Mouse (Mus musculus): Measurements from ENCODE around the gene Sh2d3c. TPM values are rescaled to one million over a fixed set of nuclear protein-coding genes. Genes with fewer than 3 reads are reported as not detected.

The Sh2d3c gene
- 33.2 and 33.7 TPM in 2 replicates for polyA plus RNA-seq (2014; fragmentation: Nextera tagmentation; extraction: Ambion mirVana)

DNA sequence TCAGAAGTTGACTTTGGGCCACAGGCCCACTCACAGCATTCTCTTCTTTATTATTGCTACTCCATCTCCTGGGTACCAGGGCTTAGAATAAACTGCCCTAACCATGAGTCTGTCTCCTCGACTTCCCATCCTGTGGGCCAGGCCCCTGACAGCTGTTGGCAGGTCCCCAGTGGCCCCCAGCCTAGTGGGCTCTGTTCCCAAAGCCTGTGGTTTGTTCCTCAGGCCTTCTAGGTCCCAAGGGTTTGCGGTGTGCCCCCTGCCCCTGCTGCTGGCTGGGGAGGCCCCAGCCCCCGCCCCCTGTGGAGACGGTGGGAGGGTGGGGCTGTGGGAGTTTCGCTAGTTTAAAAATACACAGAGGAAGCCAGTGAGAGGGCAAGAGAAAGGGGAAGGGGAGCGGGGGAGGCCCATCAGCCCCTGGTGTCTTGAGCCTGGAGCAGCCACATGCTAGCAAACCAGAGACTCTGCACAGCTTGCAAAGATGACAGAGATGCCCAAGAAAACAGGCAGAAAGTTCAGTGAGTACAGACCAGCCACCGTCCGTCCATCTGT lies at the start of gene Sh2d3c:
TSS of gene Sh2d3c (plus strand) at position 375 of the 549 bp plus-strand sequence.
- Histone ChIP-seq H3K4me3 (ENCODE audit: low read depth, low read length) (no peak within 1 kb of the TSS), H3K9ac (ENCODE audit: low read length) (no peak within 1 kb of the TSS), H3K27me3 (ENCODE audit: control insufficient read depth, insufficient read depth, low read length) (no peaks in the 10 kb centered on the region), H3K27ac (ENCODE audit: low read depth, low read length) (no peak within 1 kb of the TSS), H3K9me3 (ENCODE audit: control insufficient read depth, low read length) (no peaks in the 10 kb centered on the region), H3K4me2 (ENCODE audit: low read depth, low read length, severe bottlenecking) (no peak within 1 kb of the TSS), H3K36me3 (ENCODE audit: control insufficient read depth, insufficient read depth, low read length) (no peaks in the 10 kb centered on the region), H3K4me1 (replicated peaks; ENCODE audit: control insufficient read depth, insufficient read depth, low read length) (0 out of 2 replicates have a peak, but pooled peaks cover 1% of the 10 kb centered on the region)
- ATAC-seq (replicated peaks; ENCODE audit: low FRiP score), result no peak
- 72% methylated on average over 8 of the region's 8 CpGs for WGBS
- no peak for DNase-seq (ENCODE audit: low spot score)

DNA sequence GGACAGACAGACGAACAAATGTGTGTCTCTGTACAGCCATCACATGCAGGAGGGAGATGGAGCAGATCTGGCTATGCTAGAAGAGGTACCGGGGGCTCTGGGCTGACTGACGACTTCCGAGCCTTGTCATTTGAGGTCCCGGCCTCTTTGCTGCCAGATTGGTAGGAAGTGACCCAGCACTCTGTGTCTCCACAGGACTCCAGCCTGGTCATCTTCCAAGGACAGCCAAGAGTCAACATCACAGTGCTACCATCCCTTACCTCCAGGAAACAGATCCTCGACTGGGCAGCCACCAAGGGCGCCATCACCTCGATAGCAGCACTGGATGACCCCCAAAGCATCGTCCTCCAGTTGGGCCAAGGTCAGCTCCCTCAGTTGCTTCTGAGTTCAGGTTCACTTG lies 49.7 kb upstream of the Sh2d3c start:
- no peak overlapping the region for H3K4me2 ChIP-seq (ENCODE audit: low read depth, low read length, severe bottlenecking)
- no peak overlapping the region for H3K4me3 ChIP-seq (ENCODE audit: low read depth, low read length)
- no peaks in the 10 kb centered on the region for H3K27me3 ChIP-seq (ENCODE audit: control insufficient read depth, insufficient read depth, low read length)
- H3K9me3 ChIP-seq (ENCODE audit: control insufficient read depth, low read length), result no peaks in the 10 kb centered on the region
- no peak for DNase-seq (ENCODE audit: low spot score)
- H3K36me3 ChIP-seq (ENCODE audit: control insufficient read depth, insufficient read depth, low read length), result no peaks in the 10 kb centered on the region
- no peak overlapping the region for H3K9ac ChIP-seq (ENCODE audit: low read length)
- 84% methylated on average over 9 of the region's 9 CpGs for WGBS
- no peak for ATAC-seq (replicated peaks; ENCODE audit: low FRiP score)
- no peak overlapping the region for H3K27ac ChIP-seq (ENCODE audit: low read depth, low read length)
- no peaks in the 10 kb centered on the region; the same call in 1 of the 2 replicates for H3K4me1 ChIP-seq (replicated peaks; ENCODE audit: control insufficient read depth, insufficient read depth, low read length)

DNA sequence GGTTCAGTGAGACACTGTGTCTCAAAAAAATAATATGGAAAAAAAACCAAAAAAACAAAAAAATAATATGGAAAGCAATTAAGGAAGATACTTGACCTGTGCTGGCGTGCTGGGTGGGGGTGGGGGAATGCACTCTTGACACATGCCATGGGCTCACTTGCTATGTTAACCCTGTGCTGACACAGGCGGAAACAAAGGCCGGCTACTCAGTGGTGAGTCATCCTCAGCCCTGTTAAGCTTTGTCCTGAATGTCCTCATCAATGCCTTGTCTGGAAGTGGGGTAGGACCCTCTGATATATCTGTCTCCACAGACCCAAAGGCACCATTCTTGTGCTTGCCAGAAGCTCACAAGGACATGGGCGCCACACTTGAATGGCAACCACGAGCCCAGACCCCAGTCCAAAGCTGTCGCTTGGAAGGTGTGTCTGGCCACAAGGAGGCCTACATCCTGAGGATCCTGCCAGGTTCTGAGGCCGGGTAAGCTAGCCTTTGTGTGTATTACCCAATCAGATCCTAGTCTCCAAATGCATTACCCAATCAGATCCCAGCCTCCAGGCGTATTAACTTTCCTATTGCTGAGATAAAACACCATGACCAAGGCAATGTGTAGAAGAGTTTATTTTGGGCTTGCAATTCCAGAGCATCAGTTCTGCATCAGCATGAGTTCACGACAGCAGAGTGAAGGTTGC lies 48.8 kb upstream of the Sh2d3c start:
- Histone ChIP-seq H3K4me2 (ENCODE audit: low read depth, low read length, severe bottlenecking) (no peak overlapping the region), H3K36me3 (ENCODE audit: control insufficient read depth, insufficient read depth, low read length) (no peaks in the 10 kb centered on the region), H3K9ac (ENCODE audit: low read length) (no peak overlapping the region), H3K4me3 (ENCODE audit: low read depth, low read length) (no peak overlapping the region), H3K27ac (ENCODE audit: low read depth, low read length) (no peak overlapping the region), H3K9me3 (ENCODE audit: control insufficient read depth, low read length) (no peaks in the 10 kb centered on the region), H3K4me1 (replicated peaks; ENCODE audit: control insufficient read depth, insufficient read depth, low read length) (no peaks in the 10 kb centered on the region; the same call in 1 of the 2 replicates), H3K27me3 (ENCODE audit: control insufficient read depth, insufficient read depth, low read length) (no peaks in the 10 kb centered on the region)
- WGBS, result 67% methylated on average over 9 of the region's 9 CpGs
- DNase-seq (ENCODE audit: low spot score) (no peak), ATAC-seq (replicated peaks; ENCODE audit: low FRiP score) (no peak)

DNA sequence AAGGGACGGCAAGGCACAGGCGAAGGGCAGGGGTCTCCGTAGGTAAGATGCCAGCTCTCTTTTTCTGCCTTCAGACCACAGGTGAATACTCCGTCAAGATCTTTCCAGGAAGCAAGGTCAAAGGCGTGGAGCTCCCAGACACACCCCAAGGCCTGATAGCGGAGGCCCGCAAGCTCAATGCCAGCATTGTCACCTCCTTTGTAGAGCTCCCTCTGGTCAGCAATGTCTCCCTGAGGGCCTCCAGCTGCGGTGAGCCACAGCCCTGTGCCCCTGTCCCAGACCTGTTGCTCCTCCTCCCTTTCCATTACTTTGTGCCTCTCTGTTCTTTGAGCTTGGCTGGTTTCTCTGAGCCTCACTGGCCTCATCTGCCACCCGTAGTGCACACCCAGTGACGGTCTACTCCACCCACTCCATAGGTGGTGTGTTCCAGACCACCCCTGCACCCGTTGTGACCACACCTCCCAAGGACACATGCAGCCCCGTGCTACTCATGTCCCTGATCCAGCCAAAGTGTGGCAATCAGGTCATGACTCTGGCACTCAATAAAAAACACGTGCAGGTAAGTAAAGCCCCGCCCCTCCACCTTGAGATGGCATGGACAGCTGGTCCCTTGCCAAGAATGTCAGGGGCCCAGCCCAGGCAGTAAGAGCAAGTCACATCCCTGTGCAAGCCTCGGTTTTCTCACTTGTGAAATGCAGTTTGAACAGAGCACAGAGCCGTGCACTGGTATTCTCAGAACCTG lies 47.5 kb upstream of the Sh2d3c start:
- ATAC-seq (replicated peaks; ENCODE audit: low FRiP score) (no peak), DNase-seq (ENCODE audit: low spot score) (no peak)
- Histone ChIP-seq H3K4me1 (replicated peaks; ENCODE audit: control insufficient read depth, insufficient read depth, low read length) (no peaks in the 10 kb centered on the region), H3K9me3 (ENCODE audit: control insufficient read depth, low read length) (no peaks in the 10 kb centered on the region), H3K27ac (ENCODE audit: low read depth, low read length) (no peak overlapping the region), H3K4me2 (ENCODE audit: low read depth, low read length, severe bottlenecking) (no peak overlapping the region), H3K9ac (ENCODE audit: low read length) (no peak overlapping the region), H3K4me3 (ENCODE audit: low read depth, low read length) (no peak overlapping the region), H3K27me3 (ENCODE audit: control insufficient read depth, insufficient read depth, low read length) (no peaks in the 10 kb centered on the region), H3K36me3 (ENCODE audit: control insufficient read depth, insufficient read depth, low read length) (no peaks in the 10 kb centered on the region)
- 88% methylated on average over 16 of the region's 16 CpGs for WGBS

DNA sequence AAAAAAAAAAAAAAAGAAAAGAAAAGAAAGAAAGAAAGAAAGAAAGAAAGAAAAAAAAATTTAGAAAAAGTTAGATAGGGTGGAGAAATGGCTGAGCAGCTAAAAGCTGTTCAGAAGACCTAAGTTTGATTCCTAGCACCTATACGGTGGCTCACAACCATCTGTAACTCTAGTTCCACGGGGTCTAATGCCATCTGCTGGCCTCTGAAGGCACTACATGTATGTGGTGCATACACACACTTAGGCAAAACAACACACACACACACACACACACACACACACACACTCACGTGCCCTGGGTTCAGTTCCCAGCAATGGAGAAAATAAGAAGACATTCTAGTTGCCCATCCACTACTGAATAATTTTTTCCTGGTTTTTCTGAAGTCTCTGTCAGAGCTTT lies 44.0 kb upstream of the Sh2d3c start:
- no peak for DNase-seq (ENCODE audit: low spot score)
- no peak overlapping the region for H3K27ac ChIP-seq (ENCODE audit: low read depth, low read length)
- 88% methylated on average over 3 of the region's 3 CpGs for WGBS
- no peaks in the 10 kb centered on the region for H3K27me3 ChIP-seq (ENCODE audit: control insufficient read depth, insufficient read depth, low read length)
- ATAC-seq (replicated peaks; ENCODE audit: low FRiP score), result no peak
- H3K4me3 ChIP-seq (ENCODE audit: low read depth, low read length), result no peak overlapping the region
- no peak overlapping the region for H3K9ac ChIP-seq (ENCODE audit: low read length)
- no peaks in the 10 kb centered on the region for H3K9me3 ChIP-seq (ENCODE audit: control insufficient read depth, low read length)
- no peaks in the 10 kb centered on the region; the same call in 1 of the 2 replicates for H3K36me3 ChIP-seq (ENCODE audit: control insufficient read depth, insufficient read depth, low read length)
- H3K4me1 ChIP-seq (replicated peaks; ENCODE audit: control insufficient read depth, insufficient read depth, low read length), result no peaks in the 10 kb centered on the region
- H3K4me2 ChIP-seq (ENCODE audit: low read depth, low read length, severe bottlenecking), result no peak overlapping the region

DNA sequence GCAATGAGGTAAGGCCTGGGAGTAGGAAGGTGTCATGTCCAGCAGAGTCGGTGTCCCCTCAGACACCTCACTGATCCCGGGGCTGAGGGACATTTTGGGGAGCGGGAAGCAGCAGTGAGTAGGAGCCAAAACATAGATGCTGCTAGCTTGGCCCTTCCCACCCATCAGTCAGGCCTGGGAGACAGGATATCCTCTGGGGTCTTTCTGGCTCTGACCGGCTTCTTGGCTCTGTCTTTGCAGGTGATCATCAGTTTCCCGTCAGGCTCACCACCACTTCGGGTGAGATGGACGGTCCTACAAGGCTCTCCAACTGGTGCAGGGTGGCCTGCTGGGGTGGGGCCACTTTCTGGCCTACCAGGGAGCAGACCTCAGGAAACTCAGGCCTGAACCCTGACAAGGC lies 43.2 kb upstream of the Sh2d3c start:
- Histone ChIP-seq H3K9me3 (ENCODE audit: control insufficient read depth, low read length) (no peaks in the 10 kb centered on the region), H3K36me3 (ENCODE audit: control insufficient read depth, insufficient read depth, low read length) (no peaks in the 10 kb centered on the region; the same call in 1 of the 2 replicates), H3K4me2 (ENCODE audit: low read depth, low read length, severe bottlenecking) (no peak overlapping the region), H3K4me3 (ENCODE audit: low read depth, low read length) (no peak overlapping the region), H3K9ac (ENCODE audit: low read length) (no peak overlapping the region), H3K4me1 (replicated peaks; ENCODE audit: control insufficient read depth, insufficient read depth, low read length) (no peaks in the 10 kb centered on the region), H3K27me3 (ENCODE audit: control insufficient read depth, insufficient read depth, low read length) (no peaks in the 10 kb centered on the region), H3K27ac (ENCODE audit: low read depth, low read length) (no peak overlapping the region)
- DNase-seq (ENCODE audit: low spot score) (no peak), ATAC-seq (replicated peaks; ENCODE audit: low FRiP score) (no peak)
- WGBS, result 95% methylated on average over 7 of the region's 7 CpGs

DNA sequence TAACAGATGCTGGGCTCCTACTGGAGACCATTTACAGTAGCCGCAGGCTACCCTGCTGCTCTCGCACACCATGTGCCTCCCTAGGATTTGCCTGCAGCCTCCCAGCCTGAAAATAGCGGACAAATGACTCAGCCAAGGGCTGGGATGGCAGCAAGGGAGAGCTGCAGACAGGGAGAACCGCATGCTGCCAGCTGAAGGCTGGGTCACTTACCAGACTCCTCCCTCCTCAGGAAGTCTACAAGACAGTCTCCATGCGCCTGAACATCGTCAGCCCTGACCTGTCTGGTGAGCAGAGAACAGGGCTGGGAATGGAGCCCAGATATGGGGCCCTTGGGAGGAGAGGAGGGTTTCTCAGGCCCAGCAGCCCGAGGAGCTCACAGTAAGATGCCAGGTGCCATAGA lies 40.8 kb upstream of the Sh2d3c start:
- Histone ChIP-seq H3K27me3 (ENCODE audit: control insufficient read depth, insufficient read depth, low read length) (no peaks in the 10 kb centered on the region), H3K27ac (ENCODE audit: low read depth, low read length) (no peak overlapping the region), H3K36me3 (ENCODE audit: control insufficient read depth, insufficient read depth, low read length) (no peaks in the 10 kb centered on the region; the same call in 1 of the 2 replicates), H3K9ac (ENCODE audit: low read length) (no peak overlapping the region), H3K4me1 (replicated peaks; ENCODE audit: control insufficient read depth, insufficient read depth, low read length) (no peaks in the 10 kb centered on the region), H3K4me3 (ENCODE audit: low read depth, low read length) (no peak overlapping the region), H3K4me2 (ENCODE audit: low read depth, low read length, severe bottlenecking) (no peak overlapping the region), H3K9me3 (ENCODE audit: control insufficient read depth, low read length) (no peaks in the 10 kb centered on the region)
- no peak for ATAC-seq (replicated peaks; ENCODE audit: low FRiP score)
- WGBS, result 67% methylated on average over 7 of the region's 7 CpGs
- no peak for DNase-seq (ENCODE audit: low spot score)

DNA sequence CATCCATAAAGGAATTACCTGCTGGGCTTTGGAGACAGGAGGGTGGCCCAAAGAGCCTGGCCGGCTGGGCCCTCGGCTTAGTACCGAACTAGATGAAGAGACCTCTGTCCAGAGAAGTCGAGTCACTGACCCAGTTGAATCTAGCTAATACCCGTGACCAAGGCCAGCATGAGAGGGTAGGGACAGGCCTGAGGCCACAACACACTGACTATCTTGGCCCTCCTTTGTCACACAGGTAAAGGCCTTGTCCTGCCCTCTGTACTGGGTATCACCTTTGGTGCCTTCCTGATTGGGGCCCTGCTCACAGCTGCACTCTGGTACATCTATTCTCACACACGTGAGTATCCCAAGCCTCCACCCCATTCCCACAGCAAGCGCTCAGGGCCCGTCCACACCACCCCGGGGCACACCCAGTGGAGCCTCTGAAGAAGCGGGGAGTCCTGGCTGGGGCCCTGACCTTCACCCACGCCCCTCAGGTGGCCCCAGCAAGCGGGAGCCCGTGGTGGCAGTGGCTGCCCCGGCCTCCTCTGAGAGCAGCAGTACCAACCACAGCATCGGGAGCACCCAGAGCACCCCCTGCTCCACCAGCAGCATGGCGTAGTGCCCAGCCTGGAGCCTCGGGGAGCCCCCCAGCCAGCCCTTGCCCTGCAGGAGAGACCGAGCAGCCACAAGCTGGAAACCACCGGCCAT lies 39.7 kb upstream of the Sh2d3c start:
- no peak for DNase-seq (ENCODE audit: low spot score)
- Histone ChIP-seq H3K9ac (ENCODE audit: low read length) (no peak overlapping the region), H3K27ac (ENCODE audit: low read depth, low read length) (no peak overlapping the region), H3K27me3 (ENCODE audit: control insufficient read depth, insufficient read depth, low read length) (no peaks in the 10 kb centered on the region), H3K4me3 (ENCODE audit: low read depth, low read length) (no peak overlapping the region), H3K4me1 (replicated peaks; ENCODE audit: control insufficient read depth, insufficient read depth, low read length) (no peaks in the 10 kb centered on the region), H3K36me3 (ENCODE audit: control insufficient read depth, insufficient read depth, low read length) (no peaks in the 10 kb centered on the region; the same call in 1 of the 2 replicates), H3K4me2 (ENCODE audit: low read depth, low read length, severe bottlenecking) (no peak overlapping the region), H3K9me3 (ENCODE audit: control insufficient read depth, low read length) (no peaks in the 10 kb centered on the region)
- 86% methylated on average over 19 of the region's 19 CpGs for WGBS
- ATAC-seq (replicated peaks; ENCODE audit: low FRiP score), result no peak
